Mouse (Mus musculus) midbrain, embryonic 13.5 days (tissue): ENCODE measurements around the gene Vmn2r112. TPM values are rescaled to one million over a fixed set of nuclear protein-coding genes. Genes with fewer than 3 reads are reported as not detected.
"Not testable (repeated sequence)": the region's sequence is repeated elsewhere in the genome, so short reads cannot be mapped to it uniquely, and the experiment has no call there.

ENCODE experiments used
- ATAC-seq: fragments of 200-750 bp; cut with Nextera tagmentation; 2 replicates; pipeline ENCODE4 v1.8.0; 2017; ENCODE audit warnings: mild to moderate bottlenecking, moderate TSS enrichment, moderate library complexity
- H3K27ac ChIP-seq: fragments of 300-500 bp; sonication (generic); 2 replicates; pipeline ENCODE4 v1.5.1; 2015; ENCODE audit warnings: inconsistent platforms, mild to moderate bottlenecking, moderate library complexity
- H3K27me3 ChIP-seq: fragments of 300-500 bp; sonication (generic); 2 replicates; pipeline ENCODE4 v1.6.1; 2015; ENCODE audit warnings: mild to moderate bottlenecking, inconsistent platforms
- H3K36me3 ChIP-seq: fragments of 300-500 bp; sonication (generic); 2 replicates; pipeline ENCODE4 v1.6.1; 2015; ENCODE audit warnings: mild to moderate bottlenecking, inconsistent platforms
- H3K4me1 ChIP-seq: fragments of 300-500 bp; sonication (generic); replicated peaks from 2 replicates; pipeline ENCODE4 v1.6.1; 2015; ENCODE audit warnings: inconsistent platforms
- H3K4me2 ChIP-seq: fragments of 300-500 bp; sonication (generic); replicated peaks from 2 replicates; pipeline ENCODE4 v1.6.1; 2015; ENCODE audit warnings: moderate library complexity, mild to moderate bottlenecking, inconsistent platforms
- H3K4me3 ChIP-seq: fragments of 300-500 bp; sonication (generic); replicated peaks from 2 replicates; pipeline ENCODE4 v1.5.1; 2015; ENCODE audit warnings: mild to moderate bottlenecking, inconsistent platforms
- H3K9ac ChIP-seq: fragments of 300-500 bp; sonication (generic); replicated peaks from 2 replicates; pipeline ENCODE4 v1.6.1; 2015; ENCODE audit warnings: mild to moderate bottlenecking, inconsistent platforms
- H3K9me3 ChIP-seq: fragments of 300-500 bp; sonication (generic); 2 replicates; pipeline ENCODE4 v1.6.1; 2016; ENCODE audit warnings: mild to moderate bottlenecking, inconsistent platforms
- WGBS: fragments of 180-500 bp; shearing (Covaris S2); methylation state at CpG from one replicate; pipeline ENCODE4 v1.1.7; 2015; 5-methylcytosine and 5-hydroxymethylcytosine counted together
- polyA plus RNA-seq: library from polyadenylated mRNA; unstranded; fragments of >200 nt; fragmentation: Nextera tagmentation; extraction: Ambion mirVana; gene quantifications from 2 replicates; pipeline ENCODE4 v1.2.1, GENCODE M21; 2015

Gene Vmn2r112
- not detected in 2 replicates for polyA plus RNA-seq

DNA sequence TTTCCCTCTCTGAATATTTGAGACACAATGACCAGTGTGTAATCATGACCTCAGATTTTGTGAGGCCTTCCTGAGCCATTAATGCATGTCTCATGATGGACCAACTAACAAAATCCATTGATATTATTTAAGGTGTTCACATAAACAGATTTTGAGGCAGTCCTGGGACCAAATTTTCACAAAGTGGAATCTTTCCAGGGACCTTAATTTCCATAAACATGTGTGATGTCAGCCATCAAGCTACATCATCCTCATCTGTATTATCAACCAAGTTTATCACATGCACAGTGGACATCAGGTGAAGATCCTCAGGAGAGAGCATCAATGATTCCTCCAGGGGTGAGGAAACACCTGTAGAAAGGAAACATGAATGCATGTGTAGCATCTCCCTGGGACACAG, at the start of gene Vmn2r112:
Gene Vmn2r112, plus strand, starts transcription at position 301 of the 400 bp plus-strand sequence.
- H3K4me1 ChIP-seq, H3K36me3 ChIP-seq, H3K27me3 ChIP-seq, H3K9ac ChIP-seq, H3K4me3 ChIP-seq, H3K9me3 ChIP-seq, H3K27ac ChIP-seq, H3K4me2 ChIP-seq, ATAC-seq: not testable (repeated sequence)

GRCm38 (mm10) chr17:22573382-22573781, 27.4 kb upstream of the Vmn2r112 start, which contains the start of gene Vmn2r111:
TSS of gene Vmn2r111 (minus strand) at chr17:22573482.
- not testable (repeated sequence) for H3K27me3 ChIP-seq, H3K9ac ChIP-seq, H3K9me3 ChIP-seq, H3K36me3 ChIP-seq, H3K4me3 ChIP-seq, ATAC-seq, H3K4me2 ChIP-seq, H3K4me1 ChIP-seq, H3K27ac ChIP-seq
- 50% methylated on average over 1 of the region's 1 CpGs for WGBS

GRCm38 (mm10) chr17:22630646-22631045, 29.9 kb downstream of the Vmn2r112 start:
- H3K36me3 ChIP-seq: no peaks in the 10 kb centered on the region
- H3K27me3 ChIP-seq: no peaks in the 10 kb centered on the region
- H3K4me1 ChIP-seq: no peaks in the 10 kb centered on the region
- no peak overlapping the region for H3K27ac ChIP-seq
- H3K4me3 ChIP-seq: no peak overlapping the region
- no peak overlapping the region for H3K4me2 ChIP-seq
- H3K9ac ChIP-seq: no peak overlapping the region
- H3K9me3 ChIP-seq: peaks cover 3% of the 10 kb centered on the region; the same call in 1 of the 2 replicates
- WGBS: 74% methylated on average over 1 of the region's 1 CpGs
- no peak for ATAC-seq

Other genes starting within 250 kb of the Vmn2r112 start
- 14.9 and 15.4 TPM in 2 replicates for gene Zfp944, start 239.6 kb upstream of the Vmn2r112 start, polyA plus RNA-seq
- gene Zfp758, start 239.5 kb upstream of the Vmn2r112 start, polyA plus RNA-seq: 11.4 and 11.6 TPM in 2 replicates
- 35.2 and 39.4 TPM in 2 replicates for gene Zfp946, start 176.7 kb upstream of the Vmn2r112 start, polyA plus RNA-seq
- gene Vmn2r111, start 27.5 kb upstream of the Vmn2r112 start, polyA plus RNA-seq: not detected in 2 replicates